Mouse (Mus musculus): ENCODE measurements at regions not wholly inside any gene's neighbourhood (a gene's known extent, or its start where the extent isn't known, plus 50 kb on each side); places are given as distances from the start of the nearest gene placed in this dataset.
A peak's percentile ranks its signal among the peaks of the same experiment; 100 is the strongest.

GRCm38 (mm10) chr12:71568880-71569390 lies 259.3 kb downstream of the Dact1 start:
- H3K4me1 ChIP-seq (replicated peaks) = peaks cover 18% of the 10 kb centered on the region
- 72% methylated on average over 6 of the region's 6 CpGs for WGBS
- no peaks in the 10 kb centered on the region for H3K27me3 ChIP-seq
- H3K36me3 ChIP-seq = no peaks in the 10 kb centered on the region
- no peak overlapping the region for H3K27ac ChIP-seq (replicated peaks)
- H3K4me2 ChIP-seq = no peak overlapping the region
- no peak for ATAC-seq (ENCODE audit: low FRiP score, low read depth)
- no peak overlapping the region for H3K9ac ChIP-seq
- H3K4me3 ChIP-seq = no peak overlapping the region
- no peaks in the 10 kb centered on the region for H3K9me3 ChIP-seq

- no peak overlapping the region for H3K9ac ChIP-seq
- no peaks in the 10 kb centered on the region for H3K9me3 ChIP-seq
- H3K4me3 ChIP-seq = no peak overlapping the region
- H3K27ac ChIP-seq (replicated peaks) = no peak overlapping the region
- no peaks in the 10 kb centered on the region for H3K36me3 ChIP-seq
- peaks cover 18% of the 10 kb centered on the region for H3K4me1 ChIP-seq (replicated peaks)
- H3K27me3 ChIP-seq = no peaks in the 10 kb centered on the region
- no peak for ATAC-seq (ENCODE audit: low FRiP score, low read depth)
- no peak overlapping the region for H3K4me2 ChIP-seq
- WGBS = 29% methylated on average over 12 of the region's 12 CpGs
Measured at GRCm38 (mm10) chr12:71569662-71570061, 260.0 kb downstream of the Dact1 start.

- no peak overlapping the region for H3K9ac ChIP-seq
- H3K27ac ChIP-seq (replicated peaks) = no peak overlapping the region; the same call in 1 of the 2 replicates
- H3K4me1 ChIP-seq (replicated peaks) = peaks cover 18% of the 10 kb centered on the region
- 81% methylated on average over 2 of the region's 2 CpGs for WGBS
- no peak overlapping the region for H3K4me2 ChIP-seq
- H3K9me3 ChIP-seq = no peaks in the 10 kb centered on the region
- no peaks in the 10 kb centered on the region for H3K27me3 ChIP-seq
- ATAC-seq (ENCODE audit: low FRiP score, low read depth) = no peak
- H3K36me3 ChIP-seq = no peaks in the 10 kb centered on the region
- no peak overlapping the region for H3K4me3 ChIP-seq
Measured at GRCm38 (mm10) chr12:71570116-71570515, 260.4 kb downstream of the Dact1 start.

GRCm38 (mm10) chr12:71572833-71573446 lies 257.9 kb upstream of the Daam1 start:
- H3K9ac ChIP-seq = no peak overlapping the region
- WGBS = 31% methylated on average over 14 of the region's 14 CpGs
- H3K9me3 ChIP-seq = no peaks in the 10 kb centered on the region

GRCm38 (mm10) chr12:71573456-71573855 lies 257.4 kb upstream of the Daam1 start:
- Histone ChIP-seq H3K4me3 (no peak overlapping the region), H3K4me1 (replicated peaks) (peaks cover 29% of the 10 kb centered on the region), H3K9ac (no peak overlapping the region), H3K4me2 (no peak overlapping the region), H3K27ac (replicated peaks) (peak overlapping the region; percentile 35; the same call in 1 of the 2 replicates), H3K27me3 (no peaks in the 10 kb centered on the region), H3K9me3 (no peaks in the 10 kb centered on the region), H3K36me3 (no peaks in the 10 kb centered on the region)
- WGBS = 51% methylated on average over 8 of the region's 8 CpGs
- ATAC-seq (ENCODE audit: low FRiP score, low read depth) = no peak

More at GRCm38 (mm10) chr12:71572833-71573446, 257.9 kb upstream of the Daam1 start:
- H3K27me3 ChIP-seq = no peaks in the 10 kb centered on the region
- no peak for ATAC-seq (ENCODE audit: low FRiP score, low read depth)
- peaks cover 24% of the 10 kb centered on the region for H3K4me1 ChIP-seq (replicated peaks)
- H3K36me3 ChIP-seq = no peaks in the 10 kb centered on the region
- no peak overlapping the region for H3K4me3 ChIP-seq
- H3K4me2 ChIP-seq = no peak overlapping the region; the same call in 1 of the 2 replicates
- 0 out of 2 replicates have a peak overlapping the region, but pooled peaks have one; percentile 32 for H3K27ac ChIP-seq (replicated peaks)

DNA sequence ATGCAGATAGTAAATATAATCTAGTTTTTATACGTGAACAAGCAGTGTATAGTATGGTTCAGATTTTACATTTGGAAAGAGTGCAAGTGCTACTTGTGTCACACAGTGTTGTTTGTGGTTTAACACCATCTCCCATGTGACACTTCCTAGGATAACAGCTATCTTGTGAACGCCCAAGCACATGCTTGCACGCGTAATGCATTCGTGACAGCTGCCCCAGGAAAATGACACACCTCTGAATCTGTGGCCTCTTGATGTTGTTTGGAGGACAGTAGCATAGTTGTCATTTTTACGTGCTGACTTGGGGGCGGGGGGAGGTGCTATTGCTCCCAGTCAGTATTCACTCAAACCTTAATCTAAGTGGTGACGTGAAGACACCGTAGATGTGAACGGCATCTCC lies 256.2 kb upstream of the Daam1 start:
- 87% methylated on average over 10 of the region's 10 CpGs for WGBS
- no peak overlapping the region for H3K4me3 ChIP-seq
- H3K4me1 ChIP-seq (replicated peaks) = peaks cover 34% of the 10 kb centered on the region
- H3K9ac ChIP-seq = no peak overlapping the region
- H3K36me3 ChIP-seq = no peaks in the 10 kb centered on the region
- H3K4me2 ChIP-seq = no peak overlapping the region
- no peak for ATAC-seq (ENCODE audit: low FRiP score, low read depth)
- no peak overlapping the region for H3K27ac ChIP-seq (replicated peaks)
- H3K9me3 ChIP-seq = no peaks in the 10 kb centered on the region
- H3K27me3 ChIP-seq = no peaks in the 10 kb centered on the region

GRCm38 (mm10) chr12:71577349-71577748 lies 253.5 kb upstream of the Daam1 start:
- Histone ChIP-seq H3K27me3 (no peaks in the 10 kb centered on the region), H3K4me1 (replicated peaks) (peaks cover 40% of the 10 kb centered on the region), H3K9me3 (no peaks in the 10 kb centered on the region), H3K4me2 (peak overlapping the region; percentile 52), H3K9ac (no peak overlapping the region), H3K4me3 (peak overlapping the region; percentile 24), H3K27ac (replicated peaks) (no peak overlapping the region), H3K36me3 (no peaks in the 10 kb centered on the region)
- ATAC-seq (ENCODE audit: low FRiP score, low read depth) = no peak
- WGBS = 5% methylated on average over 9 of the region's 9 CpGs

DNA sequence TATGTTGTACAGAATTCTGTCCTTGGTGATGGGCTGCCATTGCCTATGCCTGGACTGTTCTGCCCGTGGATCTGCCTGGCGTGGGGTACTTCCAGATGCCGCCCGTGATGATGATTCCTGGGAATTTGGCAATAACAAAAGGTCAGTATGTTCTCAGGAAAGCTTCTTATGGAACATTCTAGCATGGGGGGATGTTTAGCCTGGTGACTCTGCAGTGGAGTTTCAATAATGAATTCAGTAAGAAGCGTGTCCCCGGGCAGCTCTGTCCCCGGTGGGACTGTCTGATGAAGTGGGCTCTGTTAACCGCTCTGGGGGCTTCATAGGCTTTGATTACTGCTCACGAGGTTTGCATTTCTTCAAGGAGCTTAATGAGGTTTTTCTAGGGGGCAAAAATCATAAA lies 252.9 kb upstream of the Daam1 start:
- Histone ChIP-seq H3K36me3 (no peaks in the 10 kb centered on the region), H3K4me2 (no peak overlapping the region), H3K4me1 (replicated peaks) (peaks cover 34% of the 10 kb centered on the region), H3K9me3 (no peaks in the 10 kb centered on the region), H3K27ac (replicated peaks) (0 out of 2 replicates have a peak overlapping the region, but pooled peaks have one; percentile 4), H3K27me3 (no peaks in the 10 kb centered on the region), H3K9ac (no peak overlapping the region), H3K4me3 (no peak overlapping the region)
- no peak for ATAC-seq (ENCODE audit: low FRiP score, low read depth)
- 38% methylated on average over 9 of the region's 9 CpGs for WGBS

DNA sequence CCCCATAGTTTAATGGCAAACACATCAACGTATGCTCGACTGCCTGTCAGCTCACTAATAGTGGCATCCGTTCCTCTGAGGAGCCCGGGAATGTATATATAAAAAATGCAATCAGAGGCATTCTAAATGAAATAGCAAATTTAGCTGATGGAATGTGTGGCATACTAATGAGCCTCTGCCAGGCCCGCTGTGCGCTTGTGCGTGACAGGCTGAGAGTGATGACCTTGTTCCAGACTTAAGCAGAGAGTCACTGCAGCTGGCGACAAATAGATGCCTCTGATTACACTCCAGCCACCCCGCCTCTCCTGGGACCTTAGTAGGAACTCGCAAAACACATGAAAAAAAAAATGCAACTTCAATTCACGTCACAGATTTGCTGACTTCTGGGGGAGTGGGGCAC lies 252.0 kb upstream of the Daam1 start:
- 15% methylated on average over 11 of the region's 11 CpGs for WGBS
- Histone ChIP-seq H3K36me3 (no peaks in the 10 kb centered on the region), H3K9ac (no peak overlapping the region), H3K9me3 (no peaks in the 10 kb centered on the region), H3K4me3 (no peak overlapping the region), H3K4me1 (replicated peaks) (peaks cover 32% of the 10 kb centered on the region), H3K27me3 (no peaks in the 10 kb centered on the region), H3K4me2 (no peak overlapping the region), H3K27ac (replicated peaks) (no peak overlapping the region)
- ATAC-seq (ENCODE audit: low FRiP score, low read depth) = peak; percentile 72

GRCm38 (mm10) chr12:71580532-71581290 lies 250.2 kb upstream of the Daam1 start:
- Histone ChIP-seq H3K4me1 (replicated peaks) (peaks cover 32% of the 10 kb centered on the region), H3K27me3 (no peaks in the 10 kb centered on the region), H3K4me3 (no peak overlapping the region), H3K9me3 (no peaks in the 10 kb centered on the region), H3K4me2 (no peak overlapping the region), H3K36me3 (no peaks in the 10 kb centered on the region), H3K27ac (replicated peaks) (no peak overlapping the region), H3K9ac (no peak overlapping the region)
- WGBS = 76% methylated on average over 12 of the region's 12 CpGs
- no peak for ATAC-seq (ENCODE audit: low FRiP score, low read depth)

DNA sequence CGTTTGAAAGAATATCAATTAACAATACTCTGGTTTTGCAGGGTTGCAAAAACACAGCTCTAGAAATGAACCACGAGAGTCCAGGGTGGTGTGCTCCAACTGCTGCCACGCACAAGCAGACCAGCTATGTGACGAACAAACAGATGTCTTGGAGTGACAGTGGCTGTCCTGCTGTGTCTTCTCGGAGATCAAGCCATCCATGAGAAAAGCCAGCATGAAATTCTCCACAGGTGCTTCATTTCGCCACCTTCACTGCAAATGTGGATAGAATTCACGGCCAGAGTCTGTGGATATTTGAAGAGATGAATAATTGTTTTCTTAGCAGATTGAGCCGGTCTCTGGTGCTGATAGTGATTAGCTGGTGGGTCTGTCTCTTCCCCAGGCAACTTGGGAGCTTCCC lies 246.3 kb upstream of the Daam1 start:
- Histone ChIP-seq H3K4me2 (no peak overlapping the region), H3K9ac (no peak overlapping the region), H3K4me1 (replicated peaks) (peaks cover 15% of the 10 kb centered on the region), H3K36me3 (no peaks in the 10 kb centered on the region), H3K9me3 (no peaks in the 10 kb centered on the region), H3K27ac (replicated peaks) (no peak overlapping the region), H3K27me3 (no peaks in the 10 kb centered on the region), H3K4me3 (no peak overlapping the region)
- 59% methylated on average over 8 of the region's 8 CpGs for WGBS
- ATAC-seq (ENCODE audit: low FRiP score, low read depth) = no peak

GRCm38 (mm10) chr12:71598641-71599040 lies 232.2 kb upstream of the Daam1 start:
- Histone ChIP-seq H3K9ac (no peak overlapping the region), H3K4me2 (no peak overlapping the region), H3K4me1 (replicated peaks) (peaks cover 12% of the 10 kb centered on the region; the same call in 1 of the 2 replicates), H3K4me3 (no peak overlapping the region), H3K36me3 (no peaks in the 10 kb centered on the region), H3K27ac (replicated peaks) (no peak overlapping the region; the same call in 1 of the 2 replicates), H3K9me3 (no peaks in the 10 kb centered on the region), H3K27me3 (no peaks in the 10 kb centered on the region)
- WGBS = 74% methylated on average over 9 of the region's 9 CpGs
- no peak for ATAC-seq (ENCODE audit: low FRiP score, low read depth)
